Mouse (Mus musculus): Measurements from ENCODE around the gene Gm20422.

- TF ChIP-seq POLR2A (IDR thresholded peaks at IDR 0.05; ENCODE audit: extremely low read depth, insufficient read depth, low read length) (no peak), CTCF (IDR thresholded peaks at IDR 0.05; ENCODE audit: extremely low read depth, insufficient read depth, low read length) (no peak)
Observed at GRCm38 (mm10) chr8:69820466-69820865, 45.8 kb upstream of the Gm20422 start.
